Mouse (Mus musculus) intestine, embryonic 16.5 days (tissue): Measurements from ENCODE around the gene Fto. TPM values are rescaled to one million over a fixed set of nuclear protein-coding genes. Genes with fewer than 3 reads are reported as not detected.

ENCODE experiments used
- ATAC-seq: fragments of 200-750 bp; cut with Nextera tagmentation; 2 replicates; pipeline ENCODE4 v1.8.0; 2017; ENCODE audit warnings: moderate TSS enrichment, moderate library complexity
- H3K27ac ChIP-seq: fragments of 300-500 bp; sonication (generic); 2 replicates; pipeline ENCODE4 v1.5.1; 2014; ENCODE audit warnings: mild to moderate bottlenecking, low read length
- H3K27me3 ChIP-seq: fragments of 300-500 bp; sonication (generic); replicated peaks from 2 replicates; pipeline ENCODE4 v1.6.1; 2014; ENCODE audit warnings: low read length, control low read depth, mixed read lengths; ENCODE audit not compliant: control insufficient read depth, insufficient read depth
- H3K36me3 ChIP-seq: fragments of 300-500 bp; sonication (generic); 2 replicates; pipeline ENCODE4 v1.6.1; 2014; ENCODE audit warnings: low read length, control low read depth; ENCODE audit not compliant: control insufficient read depth, insufficient read depth
- H3K4me1 ChIP-seq: fragments of 300-500 bp; sonication (generic); 2 replicates; pipeline ENCODE4 v1.6.1; 2014; ENCODE audit warnings: low read length, control low read depth, mixed read lengths; ENCODE audit not compliant: control insufficient read depth, insufficient read depth
- H3K4me2 ChIP-seq: fragments of 300-500 bp; sonication (generic); 2 replicates; pipeline ENCODE4 v1.6.1; 2014; ENCODE audit warnings: low read depth, low read length, control low read depth
- H3K4me3 ChIP-seq: fragments of 300-500 bp; sonication (generic); 2 replicates; pipeline ENCODE4 v1.5.1; 2014; ENCODE audit warnings: mild to moderate bottlenecking, low read length
- H3K9ac ChIP-seq: fragments of 300-500 bp; sonication (generic); 2 replicates; pipeline ENCODE4 v1.6.1; 2014; ENCODE audit warnings: low read depth, low read length
- H3K9me3 ChIP-seq: fragments of 300-500 bp; sonication (generic); 2 replicates; pipeline ENCODE4 v1.6.1; 2016; ENCODE audit warnings: low read length, control low read depth; ENCODE audit not compliant: control insufficient read depth
- WGBS: fragments of 180-500 bp; shearing (Covaris S2); extraction: QIAGEN DNeasy Blood & Tissue Kit; methylation state at CpG from one replicate; pipeline ENCODE4 v1.1.7; 2014; 5-methylcytosine and 5-hydroxymethylcytosine counted together
- polyA plus RNA-seq: library from polyadenylated mRNA; unstranded; fragments of >200 nt; fragmentation: Nextera tagmentation; extraction: Ambion mirVana; gene quantifications from 2 replicates; pipeline ENCODE4 v1.2.1, GENCODE M21; 2015

Gene Fto
- polyA plus RNA-seq, 1 experiment from 2014 or later: 58.1 TPM

DNA sequence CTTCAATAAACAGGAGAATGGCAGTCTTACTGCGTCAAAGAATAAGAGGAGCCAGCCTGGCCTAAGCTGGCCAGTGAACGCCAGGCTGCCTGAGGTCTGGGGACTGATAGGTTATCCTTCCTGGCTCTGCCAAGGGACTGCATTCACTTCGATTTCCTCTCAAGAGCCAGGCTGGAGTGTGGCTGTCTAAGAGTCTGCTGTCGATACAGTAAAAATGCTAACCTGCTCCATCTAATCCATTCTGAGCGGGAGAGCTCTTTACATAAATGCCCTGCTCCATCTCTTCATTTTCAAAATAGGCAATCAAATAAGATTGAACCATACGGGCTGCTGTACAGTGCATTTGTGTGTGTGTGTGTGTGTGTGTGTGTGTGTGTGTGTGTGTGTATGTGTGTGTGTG lies 397.9 kb downstream of the Fto start:
- H3K9me3 ChIP-seq: no peaks in the 10 kb centered on the region
- ATAC-seq: no peak
- no peaks in the 10 kb centered on the region for H3K36me3 ChIP-seq
- H3K4me2 ChIP-seq: no peak overlapping the region
- peaks cover 5% of the 10 kb centered on the region; the same call in 1 of the 2 replicates for H3K4me1 ChIP-seq
- 66% methylated on average over 6 of the region's 6 CpGs for WGBS
- peaks cover 10% of the 10 kb centered on the region for H3K27me3 ChIP-seq
- no peak overlapping the region for H3K9ac ChIP-seq
- H3K4me3 ChIP-seq: no peak overlapping the region
- no peak overlapping the region for H3K27ac ChIP-seq

DNA sequence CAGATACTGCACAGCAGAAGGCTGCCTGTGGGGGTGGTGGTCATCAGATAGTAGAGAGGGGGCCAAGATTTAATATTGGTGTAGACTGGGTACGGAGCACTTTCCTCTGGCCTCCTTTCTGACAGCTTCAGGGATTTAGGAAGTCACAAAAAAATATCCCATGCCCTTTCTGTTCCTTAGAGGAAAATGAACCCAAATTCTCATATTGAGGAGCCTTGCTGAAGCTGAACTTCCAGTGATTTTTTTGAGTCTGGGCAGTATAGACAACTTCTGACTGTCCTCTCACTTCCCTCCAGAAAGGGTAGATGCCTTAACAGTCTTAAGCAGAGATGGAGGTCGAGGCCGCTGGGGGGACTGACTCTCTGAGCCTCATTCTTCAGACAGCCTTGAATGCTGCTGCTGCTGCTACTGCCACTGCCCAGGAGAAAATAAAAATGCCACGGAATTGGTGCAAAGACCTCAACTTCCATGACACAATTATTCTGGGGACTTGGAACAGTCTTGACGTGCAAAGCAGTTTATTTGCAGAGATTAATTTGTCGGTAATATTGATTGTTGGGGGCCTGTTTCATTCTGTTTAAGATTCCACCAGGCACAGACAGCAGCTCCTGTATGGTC lies 398.8 kb downstream of the Fto start:
- peaks cover 10% of the 10 kb centered on the region for H3K27me3 ChIP-seq
- no peak overlapping the region for H3K4me3 ChIP-seq
- no peak overlapping the region for H3K27ac ChIP-seq
- WGBS: 42% methylated on average over 6 of the region's 6 CpGs
- ATAC-seq: no peak
- no peaks in the 10 kb centered on the region for H3K36me3 ChIP-seq
- no peak overlapping the region for H3K4me2 ChIP-seq
- peaks cover 5% of the 10 kb centered on the region; the same call in 1 of the 2 replicates for H3K4me1 ChIP-seq
- H3K9me3 ChIP-seq: no peaks in the 10 kb centered on the region
- H3K9ac ChIP-seq: no peak overlapping the region

DNA sequence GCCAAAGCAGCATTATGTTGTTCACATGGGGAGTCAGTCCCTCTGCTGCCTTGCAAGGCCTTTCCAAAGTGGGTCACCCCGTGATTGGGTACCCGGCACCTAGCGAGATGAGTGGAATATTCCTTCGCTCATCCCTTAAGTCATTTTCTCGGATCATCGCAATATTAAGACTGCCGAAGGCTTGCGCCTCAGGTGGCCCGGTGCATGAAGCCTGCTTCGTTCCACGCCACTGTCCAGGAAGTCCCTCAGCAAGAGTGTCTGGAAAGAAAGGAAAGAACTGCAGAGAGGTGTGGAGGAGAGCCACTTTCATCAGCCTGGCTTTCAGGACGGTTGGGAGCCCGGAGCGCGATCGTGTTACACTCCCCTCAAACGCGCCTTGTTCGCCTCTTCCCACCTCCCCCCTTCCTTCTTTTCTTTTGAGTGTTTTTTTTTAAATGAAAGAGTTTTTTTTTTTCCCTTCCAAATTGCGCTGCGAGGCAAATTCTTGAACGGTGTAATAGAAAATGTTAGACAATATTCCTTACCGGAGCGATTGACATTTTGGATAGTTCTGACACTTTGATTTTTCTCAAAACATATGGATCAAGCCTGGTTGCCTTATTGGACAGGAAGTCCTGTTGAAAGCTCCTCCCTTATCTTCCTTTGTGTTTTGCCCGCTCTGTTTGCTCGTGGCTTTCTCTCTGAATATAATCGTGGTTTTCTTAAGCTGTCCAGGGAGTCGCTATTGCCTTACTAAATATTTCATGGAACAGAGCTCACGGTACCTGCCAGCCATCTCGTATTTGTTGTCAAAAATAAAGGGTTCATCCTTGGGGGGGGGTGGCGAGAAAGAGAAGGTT lies 399.6 kb downstream of the Fto start:
- H3K4me2 ChIP-seq: peak overlapping the region; percentile 64
- no peak overlapping the region for H3K27ac ChIP-seq
- ATAC-seq: peak; percentile 33; the same call in 1 of the 2 replicates
- no peaks in the 10 kb centered on the region for H3K9me3 ChIP-seq
- peak overlapping the region; percentile 36 for H3K4me3 ChIP-seq
- 6% methylated on average over 31 of the region's 31 CpGs for WGBS
- peak overlapping the region; percentile 32; the same call in 1 of the 2 replicates for H3K9ac ChIP-seq
- H3K27me3 ChIP-seq: peaks cover 10% of the 10 kb centered on the region
- H3K36me3 ChIP-seq: no peaks in the 10 kb centered on the region
- H3K4me1 ChIP-seq: peaks cover 5% of the 10 kb centered on the region; the same call in 1 of the 2 replicates

DNA sequence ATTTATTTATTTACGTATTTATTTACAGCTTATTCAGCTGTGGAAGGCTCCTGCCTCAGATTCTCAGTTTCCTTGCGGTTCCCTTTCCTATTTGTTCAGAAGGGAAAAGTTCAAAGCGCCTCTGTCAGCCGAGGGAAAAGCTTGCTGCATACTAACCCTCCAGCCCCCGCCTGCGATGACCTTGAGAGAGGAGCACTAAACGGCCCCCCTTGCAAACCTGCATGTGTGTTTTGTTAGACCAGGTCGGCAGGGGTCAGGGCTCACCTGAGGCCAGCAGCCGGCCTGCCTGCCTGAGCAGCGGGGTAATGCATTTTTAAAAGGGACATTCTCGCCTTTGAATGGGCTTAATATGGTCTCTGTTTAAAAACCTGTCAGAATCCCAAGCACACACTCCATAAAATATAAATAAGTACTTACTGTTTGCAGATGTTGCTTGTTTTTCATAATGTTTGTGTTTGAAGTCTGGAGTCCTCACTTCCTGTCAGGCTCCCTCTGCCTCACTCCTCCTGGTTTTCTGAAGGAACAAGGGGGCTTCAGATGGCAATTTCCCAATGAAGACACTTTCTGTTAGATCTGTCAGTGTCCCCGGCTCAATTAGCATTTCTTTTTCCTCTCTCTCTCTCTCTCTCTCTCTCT lies 400.5 kb downstream of the Fto start:
- H3K9ac ChIP-seq: peak overlapping the region; percentile 2; the same call in 1 of the 2 replicates
- WGBS: 15% methylated on average over 12 of the region's 12 CpGs

DNA sequence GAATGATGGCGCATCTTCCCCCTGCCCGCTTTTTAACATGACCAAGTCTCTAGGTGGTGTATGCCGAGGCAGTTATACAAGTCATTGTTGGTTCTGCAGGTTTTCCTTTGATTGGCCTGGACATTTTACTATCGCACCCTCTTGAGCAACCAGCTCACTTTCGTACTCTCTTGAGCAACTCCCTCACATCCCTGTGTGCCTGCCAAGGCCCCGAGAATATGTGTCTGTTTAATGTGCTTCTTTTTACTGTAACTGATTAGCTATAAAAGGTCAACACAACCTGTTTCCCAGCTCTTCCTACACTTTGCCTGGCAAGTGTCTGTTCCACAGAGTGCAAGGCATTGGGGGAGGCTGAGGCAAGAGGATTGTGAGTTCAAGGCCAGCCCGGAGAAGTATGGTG lies 401.4 kb downstream of the Fto start:
- Histone ChIP-seq H3K4me3 (no peak overlapping the region), H3K9ac (no peak overlapping the region), H3K4me2 (no peak overlapping the region), H3K4me1 (peaks cover 5% of the 10 kb centered on the region; the same call in 1 of the 2 replicates), H3K9me3 (no peaks in the 10 kb centered on the region), H3K36me3 (no peaks in the 10 kb centered on the region), H3K27ac (no peak overlapping the region), H3K27me3 (peaks cover 8% of the 10 kb centered on the region)
- no peak for ATAC-seq
- 73% methylated on average over 7 of the region's 7 CpGs for WGBS

More for the DNA sequence above, 400.5 kb downstream of the Fto start:
- Histone ChIP-seq H3K9me3 (no peaks in the 10 kb centered on the region), H3K27ac (no peak overlapping the region), H3K4me2 (peak overlapping the region; percentile 64), H3K4me3 (peak overlapping the region; percentile 36), H3K4me1 (peaks cover 5% of the 10 kb centered on the region; the same call in 1 of the 2 replicates), H3K36me3 (no peaks in the 10 kb centered on the region), H3K27me3 (peaks cover 10% of the 10 kb centered on the region)
- ATAC-seq: no peak

DNA sequence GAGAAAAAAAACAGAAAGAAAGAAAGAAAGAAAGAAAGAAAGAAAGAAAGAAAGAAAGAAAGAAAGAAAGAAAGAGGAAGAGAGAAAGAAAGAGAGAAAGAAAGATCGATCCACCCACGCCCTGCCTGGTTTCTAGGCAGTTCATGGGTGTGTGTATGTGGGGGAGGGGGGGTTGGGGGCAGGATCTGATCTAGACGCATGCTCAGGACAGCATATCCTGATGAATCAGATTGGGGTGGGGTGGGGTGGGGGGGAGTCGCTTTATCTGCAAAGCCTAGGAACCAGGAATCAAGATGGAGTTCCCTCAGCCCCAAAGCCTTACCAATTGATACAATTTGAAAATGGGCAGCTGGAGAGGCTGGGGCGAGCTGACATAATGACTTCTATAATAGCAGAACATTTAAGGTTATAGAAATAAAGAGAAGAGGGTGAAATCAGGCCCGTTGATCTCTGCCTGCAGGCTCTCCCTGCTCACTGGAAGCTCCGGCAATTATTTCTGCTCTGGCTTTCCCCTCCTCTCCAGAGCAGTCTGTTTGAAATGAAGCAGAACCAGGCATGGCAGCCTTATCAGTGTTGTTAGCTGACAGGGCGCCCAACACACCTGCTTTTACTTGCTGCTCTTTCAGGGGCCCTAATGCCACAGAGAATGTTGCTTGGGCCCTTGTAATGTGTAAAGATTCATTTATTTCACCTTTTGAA lies 402.2 kb downstream of the Fto start:
- Histone ChIP-seq H3K36me3 (no peaks in the 10 kb centered on the region), H3K4me1 (peaks cover 5% of the 10 kb centered on the region; the same call in 1 of the 2 replicates), H3K4me2 (no peak overlapping the region), H3K9ac (no peak overlapping the region), H3K9me3 (no peaks in the 10 kb centered on the region), H3K4me3 (no peak overlapping the region), H3K27me3 (peaks cover 6% of the 10 kb centered on the region; the same call in 1 of the 2 replicates), H3K27ac (no peak overlapping the region)
- WGBS: 25% methylated on average over 8 of the region's 8 CpGs
- ATAC-seq: 0 out of 2 replicates have a peak, but pooled peaks have one; percentile 36

Other genes starting within 250 kb of the Fto start
- 11.7 and 13.0 TPM in 2 replicates for gene Rbl2, start 243.5 kb upstream of the Fto start, polyA plus RNA-seq
- gene Aktip, start 113.5 kb upstream of the Fto start, polyA plus RNA-seq: 41.4 and 43.0 TPM in 2 replicates
- 3.0 and 4.1 TPM in 2 replicates for gene Rpgrip1l, start 263 bp upstream of the Fto start, polyA plus RNA-seq